ENCODE assay signal across 24 mouse cellular contexts in genomic region chr8:6481966-6482365, GRCm38 (mm10).
"Had no signal": no experiment of that assay in that cellular context is flagged by ENCODE, and none has a peak within 500 bp of the region (broad histone marks: within the 10 kb centered on the region; RNA-seq: fewer than 3 reads in every experiment).

No protein-coding gene starts in this region.

- H3K27me3 ChIP-seq: heart, embryonic 13.5 days; heart, embryonic 15.5 days; hindbrain, embryonic 12.5 days; intestine, embryonic 15.5 days; limb, embryonic 12.5 days had no signal

- DNase-seq: gastrocnemius, adult 2 months; gastrocnemius, postnatal 10 days; gastrocnemius, postnatal 25 days; heart, adult 2 months; heart, postnatal 14 days; heart, postnatal 36 days; kidney, adult 18-20 months; kidney, adult 8-10 months; kidney, postnatal 10 days; kidney, postnatal 36 days; layer of hippocampus, adult 9-11 months; layer of hippocampus, postnatal 36 days; liver had no signal

- ATAC-seq: hindbrain, embryonic 16.5 days; inflammation-experienced regulatory T-cells, adult 6 months; intestine, embryonic 15.5 days; intestine, postnatal 0 days had no signal

- H3K27ac ChIP-seq: gastrocnemius, adult 2 months; heart, adult 2 months; heart, embryonic 13.5 days; heart, embryonic 15.5 days; hindbrain, embryonic 10.5 days; hindbrain, embryonic 12.5 days; hindbrain, embryonic 14.5 days; intestine, embryonic 15.5 days; limb, embryonic 10.5 days; limb, embryonic 12.5 days had no signal

- H3K36me3 ChIP-seq: heart, embryonic 13.5 days; heart, embryonic 15.5 days; hindbrain, embryonic 10.5 days; hindbrain, embryonic 12.5 days; intestine, embryonic 15.5 days; limb, embryonic 10.5 days; limb, embryonic 12.5 days had no signal

- H3K4me1 ChIP-seq: heart, embryonic 13.5 days; heart, embryonic 15.5 days; hindbrain, embryonic 10.5 days; hindbrain, embryonic 12.5 days; intestine, embryonic 15.5 days; limb, embryonic 10.5 days; limb, embryonic 12.5 days had no signal

- H3K4me3 ChIP-seq: gastrocnemius, adult 2 months; heart, adult 2 months; heart, embryonic 13.5 days; heart, embryonic 15.5 days; hindbrain, embryonic 10.5 days; hindbrain, embryonic 12.5 days; intestine, embryonic 15.5 days; limb, embryonic 10.5 days; limb, embryonic 12.5 days had no signal
